Mouse (Mus musculus) lung, postnatal 0 days (tissue): ENCODE data around the gene Pou2f1.

Experiments
- CTCF ChIP-seq: IDR thresholded peaks from 2 replicates; pipeline ENCODE4 v1.5.1; 2016; ENCODE audit warnings: antibody characterized with exemption, mild to moderate bottlenecking
- EP300 ChIP-seq: IDR thresholded peaks from 2 replicates; pipeline ENCODE4 v1.6.1; 2016; ENCODE audit warnings: antibody characterized with exemption, mild to moderate bottlenecking, control low read depth

DNA sequence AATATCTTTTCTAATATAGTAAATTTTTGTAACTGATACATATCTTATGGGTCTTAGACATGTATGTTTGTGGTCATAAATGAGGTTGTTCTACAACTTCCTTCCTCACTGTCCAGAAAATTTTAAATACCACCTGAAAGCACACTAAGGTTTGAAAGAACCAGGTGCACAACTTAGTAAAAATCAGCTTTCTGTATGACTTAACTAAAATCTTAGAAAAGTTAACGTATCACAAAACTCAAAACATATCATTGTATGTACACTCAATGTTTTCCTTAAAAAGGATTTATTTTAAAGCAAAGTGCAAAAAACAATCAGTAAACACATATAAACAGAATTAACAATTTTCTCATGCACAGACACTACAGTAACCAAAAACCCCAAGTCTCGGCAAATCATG, 69.6 kb downstream of the Pou2f1 start:
- no peak for TF ChIP-seq CTCF
- no peak for TF ChIP-seq EP300
